Mouse (Mus musculus) c-Kit-positive CD71-positive TER-119-positive erythroid progenitor cells, embryonic 14.5 days (primary cell): ENCODE data around the gene Rtn1.

Experiments used
- DNase-seq: peaks from one replicate; pipeline ENCODE4 v3.0.0-alpha.2; 2013; ENCODE audit warnings: low spot score

Gene Rtn1

DNA sequence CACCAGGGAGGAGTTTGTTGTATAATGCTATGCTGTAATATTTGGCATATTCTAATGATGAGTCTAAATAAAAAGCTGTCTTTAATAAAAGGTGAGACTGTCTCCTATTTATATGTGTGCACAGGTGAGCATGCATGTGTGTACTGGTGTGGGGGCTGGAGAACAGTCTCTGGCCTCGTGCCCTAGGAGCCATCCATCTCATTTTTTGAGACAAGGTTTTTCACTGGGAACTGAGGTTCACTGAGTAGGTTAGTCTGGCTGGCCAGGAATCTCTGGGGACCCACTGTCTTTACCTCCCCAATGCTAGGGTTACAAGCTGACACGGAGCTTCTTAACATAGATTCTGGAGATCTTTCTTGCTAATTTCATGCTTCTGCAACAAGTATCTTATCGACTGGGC lies 176.7 kb downstream of the Rtn1 start:
- DNase-seq: no peak

GRCm38 (mm10) chr12:72229451-72230196 lies 179.2 kb downstream of the Rtn1 start:
- no peak for DNase-seq

GRCm38 (mm10) chr12:72227731-72228130 lies 181.1 kb downstream of the Rtn1 start:
- DNase-seq: no peak

GRCm38 (mm10) chr12:72225371-72225770 lies 183.5 kb downstream of the Rtn1 start:
- no peak for DNase-seq

- DNase-seq: no peak
These were observed 185.2 kb downstream of the Rtn1 start for GRCm38 (mm10) chr12:72223557-72224102.

GRCm38 (mm10) chr12:72213554-72213953 lies 195.3 kb downstream of the Rtn1 start:
- no peak for DNase-seq

GRCm38 (mm10) chr12:72200828-72201227 lies 208.0 kb downstream of the Rtn1 start:
- DNase-seq: no peak

- DNase-seq: no peak
These were observed 210.8 kb downstream of the Rtn1 start for GRCm38 (mm10) chr12:72197925-72198486.

DNA sequence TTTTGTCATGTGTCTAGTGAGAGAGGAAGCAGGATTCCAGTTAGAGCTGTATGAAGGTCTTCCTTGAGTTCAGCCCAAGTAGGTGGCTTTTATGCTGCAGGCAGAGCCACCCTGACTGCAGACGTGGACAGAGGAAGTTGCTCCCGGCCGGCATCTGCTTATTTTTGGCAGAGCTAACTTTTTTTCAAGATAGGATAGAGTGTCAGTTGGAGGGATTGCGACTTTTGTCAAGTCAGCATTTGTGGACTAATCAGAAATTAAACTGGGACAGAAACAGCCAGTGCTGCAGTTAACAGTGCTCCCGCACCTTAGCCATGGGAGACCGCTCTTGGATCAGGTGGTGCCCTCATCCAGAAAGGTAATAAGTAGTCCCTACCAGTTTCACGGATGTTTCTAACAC lies 211.4 kb downstream of the Rtn1 start:
- no peak for DNase-seq

DNA sequence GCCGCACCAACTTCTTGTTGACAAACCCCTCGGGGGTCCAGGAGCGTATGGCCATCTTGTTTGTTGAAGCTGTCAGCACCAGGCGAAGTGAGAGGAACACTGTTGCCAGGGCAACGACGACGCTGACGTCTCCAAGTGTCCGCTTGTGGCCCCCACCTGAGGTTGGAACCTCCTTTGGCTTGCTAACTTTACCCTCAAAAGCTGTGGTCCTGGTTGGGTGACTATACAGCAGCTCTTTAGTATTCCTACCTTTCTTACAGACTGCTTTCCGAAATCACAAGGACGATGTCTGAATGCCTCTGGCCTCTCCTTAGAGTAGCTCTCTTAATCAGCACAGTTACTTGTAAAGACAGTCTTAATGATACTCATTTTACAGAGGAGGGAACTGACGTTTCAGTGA lies 223.9 kb downstream of the Rtn1 start, which contains the start of gene Ccdc175:
Gene Ccdc175 (minus strand): TSS at position 101 of the 400 bp plus-strand sequence.
- no peak for DNase-seq

- no peak for DNase-seq
These were observed 229.3 kb downstream of the Rtn1 start for GRCm38 (mm10) chr12:72179561-72179960.

DNA sequence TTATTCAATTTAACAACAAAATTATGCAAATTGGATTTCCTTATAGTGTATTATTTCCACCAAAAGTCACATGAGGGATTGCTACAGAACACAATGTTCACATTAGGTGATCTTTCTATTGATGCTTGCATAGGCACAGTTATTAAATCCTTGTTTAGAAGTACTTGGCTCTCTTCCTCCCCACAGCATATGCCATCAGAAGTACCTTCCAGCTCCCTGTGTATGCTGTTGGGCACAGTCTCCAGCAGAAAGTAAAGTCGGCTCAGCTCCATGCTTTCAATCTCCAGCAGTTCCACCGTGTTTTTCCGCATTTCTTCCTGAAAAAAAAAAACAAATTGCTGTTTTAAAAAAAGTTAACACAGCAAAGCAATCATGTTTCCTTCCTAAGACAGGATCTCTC lies 230.5 kb downstream of the Rtn1 start:
- no peak for DNase-seq
